Mouse (Mus musculus): ENCODE results near the gene Nr2e3. TPM values are rescaled to one million over a fixed set of nuclear protein-coding genes. Genes with fewer than 3 reads are reported as not detected.
A peak's percentile ranks its signal among the peaks of the same experiment; 100 is the strongest.

Nr2e3 gene
- polyA plus RNA-seq (2021) = not detected

GRCm38 (mm10) chr9:59960559-59960958 is at the start of gene Nr2e3:
Nr2e3 (minus strand) TSS chr9:59960659.
- CTCF ChIA-PET = interaction anchor here (1.4 to 3.0 kb wide), 3 partner anchors 8 to 283 kb away, joined by 4 to 22 read pairs (median 9); no protein-coding TSS in a partner anchor
- H3K27me3 ChIP-seq = no peaks in the 10 kb centered on the region
- ATAC-seq = no peak
- POLR2A ChIA-PET = no interaction called here
- no peak for DNase-seq (ENCODE audit: low read depth, low spot score)
- in situ Hi-C loops (cut with MboI; ENCODE audit: low pct_unique_long_range_greater_than_20kb) = no loop called here
- TF ChIP-seq CTCF (IDR thresholded peaks at IDR 0.05) = no peak

- TF ChIP-seq CTCF (IDR thresholded peaks at IDR 0.05) = no peak
- ChIA-PET POLR2A (no interaction called here), CTCF (no interaction called here)
- DNase-seq (ENCODE audit: low read depth, low spot score) (no peak), ATAC-seq (no peak)
- H3K27me3 ChIP-seq = no peaks in the 10 kb centered on the region
- in situ Hi-C loops (cut with MboI; ENCODE audit: low pct_unique_long_range_greater_than_20kb) = no loop called here
Measured at GRCm38 (mm10) chr9:60008936-60009335, 48.5 kb upstream of the Nr2e3 start.

DNA sequence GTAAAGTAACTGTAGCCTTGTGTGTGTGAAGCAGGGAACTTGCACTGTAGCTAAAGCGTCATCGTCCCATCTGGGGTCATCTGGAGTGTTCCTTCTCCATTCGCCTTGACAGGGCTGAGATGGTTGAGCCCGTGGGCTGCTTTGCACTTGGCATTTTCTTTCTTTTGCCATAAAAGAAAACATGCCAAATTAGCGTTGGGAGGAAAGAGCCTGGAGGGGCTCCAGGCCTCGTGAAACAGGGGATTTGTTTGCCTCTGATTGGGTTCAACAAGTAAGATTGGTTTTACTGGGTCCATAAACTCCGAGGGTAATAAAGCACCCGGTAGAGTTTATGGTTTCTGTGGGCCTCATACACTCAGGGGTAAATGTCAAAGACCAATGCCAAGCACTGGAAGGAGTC is 41.9 kb upstream of the Nr2e3 start:
- CTCF ChIA-PET = no interaction called here
- DNase-seq (ENCODE audit: low read depth, low spot score) (no peak), ATAC-seq (no peak)
- no peak for TF ChIP-seq CTCF (IDR thresholded peaks at IDR 0.05)
- no peaks in the 10 kb centered on the region for H3K27me3 ChIP-seq
- POLR2A ChIA-PET = no interaction called here
- in situ Hi-C loops (cut with MboI; ENCODE audit: low pct_unique_long_range_greater_than_20kb) = no loop called here

DNA sequence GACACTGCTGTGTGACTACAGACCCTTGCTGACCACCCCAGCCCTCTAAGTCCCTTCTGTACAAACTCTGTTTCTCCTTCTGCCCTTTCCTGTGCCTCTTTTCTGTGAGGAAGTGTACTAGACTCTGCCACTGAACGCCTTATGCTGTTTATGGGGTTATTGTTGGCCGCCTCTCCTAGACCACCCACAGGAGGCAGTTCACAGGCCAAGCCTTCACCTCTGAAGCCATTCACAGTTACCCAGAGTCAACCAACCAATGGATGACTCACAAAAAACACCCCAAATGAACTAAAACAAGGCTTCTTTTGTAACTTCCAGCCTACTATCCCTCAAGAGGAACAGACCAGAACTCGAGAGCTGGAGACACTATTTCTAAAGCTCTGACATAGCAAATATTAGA is 41.0 kb upstream of the Nr2e3 start:
- POLR2A ChIA-PET = no interaction called here
- in situ Hi-C loops (cut with MboI; ENCODE audit: low pct_unique_long_range_greater_than_20kb) = no loop called here
- CTCF ChIA-PET = no interaction called here
- TF ChIP-seq CTCF (IDR thresholded peaks at IDR 0.05) = no peak
- H3K27me3 ChIP-seq = no peaks in the 10 kb centered on the region
- DNase-seq (ENCODE audit: low read depth, low spot score) = no peak
- ATAC-seq = no peak

GRCm38 (mm10) chr9:59997725-59998124 is 37.3 kb upstream of the Nr2e3 start:
- POLR2A ChIA-PET = no interaction called here
- in situ Hi-C loops (cut with MboI; ENCODE audit: low pct_unique_long_range_greater_than_20kb) = no loop called here
- H3K27me3 ChIP-seq = peaks cover 9% of the 10 kb centered on the region
- ATAC-seq = no peak
- no peak for DNase-seq (ENCODE audit: low read depth, low spot score)
- no peak for TF ChIP-seq CTCF (IDR thresholded peaks at IDR 0.05)
- CTCF ChIA-PET = no interaction called here

GRCm38 (mm10) chr9:59991407-59991806 is 30.9 kb upstream of the Nr2e3 start:
- ATAC-seq = no peak

DNA sequence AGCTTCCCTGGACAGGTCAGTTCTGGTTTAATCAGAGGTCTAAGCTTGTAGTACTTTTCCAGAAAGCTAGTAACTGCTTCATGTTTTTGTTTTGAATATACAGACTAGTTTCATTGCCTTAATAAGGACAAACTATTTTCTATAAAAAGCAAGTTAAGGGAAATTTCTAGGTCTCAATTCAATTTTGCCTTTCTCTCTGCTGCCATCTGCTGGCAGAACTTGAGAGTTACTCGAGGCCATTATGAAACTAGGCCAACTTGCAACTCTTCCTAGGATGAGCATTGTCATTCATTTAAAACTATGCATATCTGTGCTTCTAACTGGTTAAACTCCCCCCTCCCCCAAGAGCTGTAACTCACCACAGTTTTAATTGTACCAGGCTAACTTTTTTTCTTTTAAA is 29.4 kb upstream of the Nr2e3 start:
- ChIA-PET CTCF (interaction anchor here (0.8 to 3.4 kb wide), 8 partner anchors 9 to 266 kb away, joined by 3 to 24 read pairs (median 3); no protein-coding TSS in a partner anchor), POLR2A (interaction anchor here (0.7 kb wide), 1 partner anchor 339 kb away, joined by 3 read pairs; no protein-coding TSS in a partner anchor)
- H3K27me3 ChIP-seq = peaks cover 14% of the 10 kb centered on the region
- no peak for DNase-seq (ENCODE audit: low read depth, low spot score)
- in situ Hi-C loops (cut with MboI; ENCODE audit: low pct_unique_long_range_greater_than_20kb) = loop anchor here (5.0 kb wide), 1 partner anchor 177 kb away; no protein-coding TSS in a partner anchor
- ATAC-seq = no peak
- TF ChIP-seq CTCF (IDR thresholded peaks at IDR 0.05) = peak; percentile 73

More at GRCm38 (mm10) chr9:59991407-59991806, 30.9 kb upstream of the Nr2e3 start:
- no peak for DNase-seq (ENCODE audit: low read depth, low spot score)
- TF ChIP-seq CTCF (IDR thresholded peaks at IDR 0.05) = no peak
- CTCF ChIA-PET = interaction anchor here (0.9 to 1.1 kb wide), 2 partner anchors 239 to 243 kb away, joined by 3 read pairs; no protein-coding TSS in a partner anchor
- H3K27me3 ChIP-seq = peaks cover 14% of the 10 kb centered on the region
- POLR2A ChIA-PET = interaction anchor here (0.6 kb wide), 1 partner anchor 1201 kb away, joined by 4 read pairs; no protein-coding TSS in a partner anchor
- in situ Hi-C loops (cut with MboI; ENCODE audit: low pct_unique_long_range_greater_than_20kb) = no loop called here

DNA sequence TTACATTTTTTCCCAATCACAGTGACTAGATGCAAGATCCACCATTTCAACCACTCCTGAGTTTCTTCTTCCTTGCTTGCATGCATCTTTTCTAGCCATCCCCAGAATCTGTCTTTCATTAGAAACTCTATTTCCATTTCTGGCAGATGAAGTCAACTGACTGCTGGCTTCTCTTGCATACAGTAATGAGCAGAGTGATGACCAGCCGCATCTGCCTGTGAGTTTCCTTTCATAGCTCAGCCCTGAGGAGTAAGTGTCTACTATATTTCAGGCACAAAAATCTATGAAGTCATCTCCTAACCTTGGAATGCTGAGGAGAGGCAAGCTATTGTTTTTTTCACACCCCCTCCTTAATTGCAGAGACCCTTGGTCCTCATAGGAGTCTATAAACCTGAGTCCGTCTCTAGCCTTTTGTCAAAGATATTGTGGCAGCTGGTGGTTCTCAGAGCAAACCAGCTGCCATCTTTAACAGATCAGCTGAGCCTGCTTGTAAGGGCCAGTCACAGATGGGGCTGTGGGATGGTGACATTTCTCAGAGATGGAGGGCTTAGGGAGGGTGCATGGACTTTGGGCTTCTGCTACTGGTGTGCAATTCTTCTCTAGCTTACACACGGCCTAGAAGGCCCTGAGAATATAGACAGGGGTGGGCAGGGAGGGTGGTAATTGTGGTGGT is 25.6 kb upstream of the Nr2e3 start:
- no peak for TF ChIP-seq CTCF (IDR thresholded peaks at IDR 0.05)
- ChIA-PET CTCF (interaction anchor here (1.0 to 1.7 kb wide), 2 partner anchors 8 to 17 kb away, joined by 3 to 6 read pairs; no protein-coding TSS in a partner anchor), POLR2A (no interaction called here)
- ATAC-seq = no peak
- DNase-seq (ENCODE audit: low read depth, low spot score) = no peak
- H3K27me3 ChIP-seq = peaks cover 2% of the 10 kb centered on the region
- in situ Hi-C loops (cut with MboI; ENCODE audit: low pct_unique_long_range_greater_than_20kb) = loop anchor here (5.0 kb wide), 1 partner anchor 181 kb away; no protein-coding TSS in a partner anchor

GRCm38 (mm10) chr9:59981116-59981515 is 20.7 kb upstream of the Nr2e3 start:
- CTCF ChIA-PET = interaction anchor here (1.0 to 1.7 kb wide), 3 partner anchors 9 to 14 kb away, joined by 3 to 4 read pairs (median 3); no protein-coding TSS in a partner anchor
- ATAC-seq = no peak
- TF ChIP-seq CTCF (IDR thresholded peaks at IDR 0.05) = no peak
- DNase-seq (ENCODE audit: low read depth, low spot score) = no peak
- in situ Hi-C loops (cut with MboI; ENCODE audit: low pct_unique_long_range_greater_than_20kb) = no loop called here
- POLR2A ChIA-PET = no interaction called here
- no peaks in the 10 kb centered on the region for H3K27me3 ChIP-seq

- TF ChIP-seq CTCF (IDR thresholded peaks at IDR 0.05) = no peak
- POLR2A ChIA-PET = no interaction called here
- DNase-seq (ENCODE audit: low read depth, low spot score) (no peak), ATAC-seq (no peak)
- H3K27me3 ChIP-seq = no peaks in the 10 kb centered on the region
- CTCF ChIA-PET = interaction anchor here (3.5 kb wide), 1 partner anchor 18 kb away, joined by 24 read pairs; no protein-coding TSS in a partner anchor
- in situ Hi-C loops (cut with MboI; ENCODE audit: low pct_unique_long_range_greater_than_20kb) = no loop called here
Measured at GRCm38 (mm10) chr9:59971263-59971662, 10.8 kb upstream of the Nr2e3 start.

- ATAC-seq = no peak
- peak; percentile 91 for TF ChIP-seq CTCF (IDR thresholded peaks at IDR 0.05)
- in situ Hi-C loops (cut with MboI; ENCODE audit: low pct_unique_long_range_greater_than_20kb) = no loop called here
- no peak for DNase-seq (ENCODE audit: low read depth, low spot score)
- ChIA-PET CTCF (interaction anchor here (1.1 to 3.5 kb wide), 10 partner anchors 9 to 212 kb away, joined by 3 to 24 read pairs (median 4); partner anchors contain the start of gene Nr2e3), POLR2A (interaction anchor here (0.7 to 1.3 kb wide), 2 partner anchors 28 to 278 kb away, joined by 3 read pairs; no protein-coding TSS in a partner anchor)
- no peaks in the 10 kb centered on the region for H3K27me3 ChIP-seq
Measured at GRCm38 (mm10) chr9:59969383-59969782, 8.9 kb upstream of the Nr2e3 start.

All from Patski (cell line).